Mouse (Mus musculus) small intestine, adult 2 months (tissue): ENCODE data around the gene Grip2.

Experiments
- CTCF ChIP-seq: fragments of 200-500 bp; IDR thresholded peaks from 2 replicates; pipeline ENCODE4 v1.5.1; 2012; ENCODE audit warnings: low read depth, mild to moderate bottlenecking, control low read depth, inconsistent platforms, low read length, moderate library complexity, mixed read lengths; ENCODE audit not compliant: insufficient replicate concordance, insufficient read length; ENCODE audit errors: extremely low read depth
- POLR2A ChIP-seq: fragments of 200-500 bp; IDR thresholded peaks from 2 replicates; pipeline ENCODE4 v1.6.1; 2012; ENCODE audit warnings: low read depth, mild to moderate bottlenecking, control low read depth, inconsistent platforms, low read length, moderate library complexity

DNA sequence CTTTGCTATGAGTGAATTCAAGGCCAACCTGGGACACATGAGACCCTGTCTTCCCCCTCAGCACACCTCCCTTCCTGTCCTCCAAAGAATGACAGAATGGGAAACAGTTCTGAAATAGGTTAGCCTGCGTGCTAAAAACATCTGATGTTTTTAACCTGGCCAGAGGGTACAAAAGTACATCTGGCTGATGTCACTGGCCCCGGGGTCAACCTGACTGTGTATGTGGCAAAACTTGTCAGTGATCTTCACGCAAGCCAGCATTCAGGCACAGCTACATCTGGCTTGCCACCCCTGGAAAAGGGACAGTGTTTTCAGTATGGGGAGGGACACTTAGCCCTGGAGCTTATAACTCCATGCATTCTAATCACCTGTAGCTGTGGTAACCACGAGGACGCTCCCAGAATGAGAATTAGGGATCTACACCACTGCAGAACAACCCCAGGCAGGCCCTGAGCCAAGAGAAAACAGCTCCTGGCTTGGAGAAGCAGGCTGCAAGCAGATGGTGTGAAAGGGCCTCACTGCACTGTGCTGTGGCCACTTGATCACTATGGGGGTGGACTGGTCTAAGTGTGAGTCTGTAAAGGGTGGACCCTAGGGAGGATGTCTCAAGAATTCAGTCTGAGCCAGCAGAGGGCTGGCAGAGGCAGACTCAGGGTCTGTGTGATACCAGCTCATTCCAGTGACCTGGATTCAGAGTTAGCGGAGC is 107.9 kb downstream of the Grip2 start:
- TF ChIP-seq CTCF: no peak
- TF ChIP-seq POLR2A: no peak
